Mouse (Mus musculus) CD4-positive helper T cell, adult 2 months (primary cell): ENCODE data around the gene Mllt6.
"Not testable (repeated sequence)": the region's sequence is repeated elsewhere in the genome, so short reads cannot be mapped to it uniquely, and the experiment has no call there.

Source experiments
- DNase-seq: peaks from one replicate; pipeline ENCODE4 v3.0.0-alpha.2; 2012; ENCODE audit warnings: low read depth, missing footprints, low spot score

Mllt6 gene

DNA sequence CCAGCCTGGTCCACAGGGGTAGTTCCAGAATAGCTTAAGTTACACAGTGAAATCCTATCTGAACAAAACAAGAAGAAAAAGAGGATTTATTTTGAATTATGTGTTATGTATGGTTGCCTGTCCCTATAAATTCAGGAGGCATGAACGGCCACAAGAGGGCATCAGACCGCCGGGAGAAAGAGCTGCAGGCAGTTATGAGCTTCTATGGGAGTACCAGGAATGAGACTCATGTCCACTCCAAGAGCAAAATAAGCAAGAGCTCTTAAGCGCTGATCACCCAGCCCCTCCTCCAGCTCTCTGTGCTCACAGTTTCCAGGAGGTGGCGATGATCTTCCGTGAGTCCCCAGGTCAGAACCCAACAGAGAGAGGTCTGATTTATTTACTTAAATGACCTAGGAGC, 18.4 kb upstream of the Mllt6 start:
- DNase-seq: peak; percentile 77

DNA sequence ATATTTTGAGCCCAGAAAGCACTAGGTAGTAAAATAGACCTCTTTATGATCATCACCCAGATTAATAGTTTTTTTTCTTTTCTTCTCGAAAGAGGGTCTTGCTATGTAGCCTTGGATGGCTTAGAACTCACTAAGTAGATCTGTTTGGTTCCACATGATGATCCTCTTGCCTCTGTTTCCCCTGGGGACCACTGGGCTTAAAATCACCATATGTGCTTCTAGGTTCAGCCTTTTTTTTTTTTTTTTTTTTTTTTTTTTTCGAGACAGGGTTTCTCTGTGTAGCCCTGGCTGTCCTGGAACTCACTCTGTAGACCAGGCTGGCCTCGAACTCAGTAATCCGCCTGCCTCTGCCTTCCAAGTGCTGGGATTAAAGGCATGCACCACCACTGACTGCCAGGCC, 14.7 kb upstream of the Mllt6 start:
- not testable (repeated sequence) for DNase-seq

DNA sequence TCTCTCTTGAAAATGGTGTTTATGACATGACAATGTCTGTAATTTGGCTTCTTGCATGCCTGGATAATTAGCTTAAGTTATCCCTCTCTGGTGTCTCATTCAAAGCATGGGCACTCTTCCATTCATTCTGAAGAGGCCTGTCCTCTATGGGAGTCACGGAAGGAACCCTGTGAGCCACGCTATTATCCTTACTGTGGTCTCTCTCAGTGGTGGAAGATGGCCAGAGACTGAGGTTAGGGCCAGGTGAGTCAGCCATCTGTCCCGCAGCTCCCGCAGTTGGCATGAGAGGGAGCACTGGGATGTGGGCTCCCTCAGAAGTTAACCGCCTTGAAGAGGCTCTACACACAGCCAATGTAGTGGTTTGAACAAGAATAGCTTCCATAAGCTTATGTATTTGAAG, 12.9 kb upstream of the Mllt6 start:
- DNase-seq: no peak

DNA sequence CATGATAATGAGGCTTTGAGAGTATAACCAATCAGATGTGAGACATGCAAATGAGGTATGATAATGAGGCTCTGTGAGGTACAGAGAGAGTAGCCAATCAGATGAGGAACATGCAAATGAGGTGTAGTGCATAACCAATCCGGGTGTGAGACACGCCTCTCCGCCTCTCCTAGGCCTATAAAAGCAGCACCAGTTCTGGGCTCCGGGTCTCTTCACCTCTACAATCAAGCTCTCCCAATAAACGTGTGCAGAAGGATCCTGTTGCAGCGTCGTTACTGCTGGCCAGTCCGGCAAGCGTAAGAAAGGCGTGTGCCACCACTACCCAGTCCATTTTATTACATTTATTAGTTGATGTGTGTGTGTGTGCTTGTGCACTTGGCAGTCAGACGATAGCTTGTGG, 9.8 kb upstream of the Mllt6 start:
- DNase-seq: not testable (repeated sequence)

DNA sequence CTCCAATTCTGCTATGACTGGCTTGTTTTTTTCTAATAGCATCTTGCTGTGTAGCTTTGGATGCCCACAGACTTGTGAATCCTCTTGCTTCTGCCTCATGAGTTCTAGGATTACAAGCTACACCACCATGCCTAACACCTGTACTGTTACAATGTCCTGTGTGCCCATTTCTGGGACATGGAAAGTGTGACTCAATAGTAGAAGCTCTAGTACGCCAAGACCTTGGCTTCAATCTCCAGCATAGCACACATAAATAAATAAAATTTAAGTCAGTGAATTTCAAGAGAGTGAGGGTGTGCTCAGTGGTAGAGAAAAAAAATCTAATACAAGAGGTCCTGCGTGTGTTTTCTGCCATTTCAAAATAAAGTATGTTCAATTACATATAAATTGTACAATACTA, 9.0 kb upstream of the Mllt6 start:
- DNase-seq: no peak

GRCm38 (mm10) chr11:97656269-97656971, 6.8 kb upstream of the Mllt6 start:
- DNase-seq: no peak

DNA sequence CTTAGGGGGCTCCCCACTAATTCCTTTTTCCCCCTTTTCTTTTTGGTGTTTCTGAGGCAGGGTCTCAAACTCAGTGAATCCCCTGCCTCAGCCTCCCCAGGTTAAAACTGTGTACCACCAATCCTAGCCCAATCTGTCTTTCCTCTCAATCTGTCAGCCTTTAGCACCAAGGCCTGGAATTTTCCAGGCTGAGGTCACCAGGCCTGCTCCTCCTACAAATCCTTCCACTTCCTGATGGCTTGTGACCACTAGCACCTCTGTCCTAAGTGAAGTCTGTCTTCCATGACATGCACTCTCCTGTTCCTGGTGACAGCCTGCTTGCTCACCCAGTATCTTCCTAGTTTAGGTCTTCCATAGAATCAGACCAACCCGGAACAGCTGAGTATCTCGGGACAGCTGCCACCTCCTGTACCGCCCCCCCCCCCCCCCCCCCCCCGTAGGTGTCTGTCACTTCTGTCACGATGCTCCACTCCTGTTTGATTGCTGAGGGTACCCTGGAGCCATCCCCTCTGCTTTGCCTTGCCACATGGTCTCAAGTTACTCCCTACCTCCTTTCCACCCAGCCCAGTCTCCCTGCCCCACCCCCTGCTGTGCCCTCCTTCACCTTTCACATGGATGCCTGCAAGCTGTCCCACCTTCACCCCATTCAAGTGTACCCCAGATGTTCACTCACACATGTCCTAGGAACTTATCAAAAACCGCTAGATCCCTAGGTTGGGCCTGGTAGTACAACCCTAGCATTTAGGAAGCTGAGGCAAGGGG, 5.8 kb upstream of the Mllt6 start:
- DNase-seq: no peak

DNA sequence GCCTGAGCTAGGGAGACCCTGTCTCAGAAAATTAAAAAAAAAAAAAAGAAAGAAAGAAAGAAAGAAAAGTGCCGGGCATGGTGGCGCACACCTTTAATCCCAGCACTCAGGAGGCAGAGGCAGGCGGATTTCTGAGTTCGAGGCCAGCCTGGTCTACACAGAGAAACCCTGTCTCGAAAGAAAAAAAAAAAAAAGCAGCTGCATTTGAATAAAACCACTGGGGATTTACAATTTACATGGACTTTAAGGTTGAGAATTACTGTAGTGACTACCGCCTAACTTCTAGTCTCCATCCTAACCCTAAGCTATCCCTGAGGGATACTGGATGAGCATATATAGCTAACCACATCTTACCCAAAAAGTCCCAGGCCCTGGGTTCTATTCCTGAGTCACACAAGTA, 5.2 kb upstream of the Mllt6 start:
- DNase-seq: not testable (repeated sequence)

GRCm38 (mm10) chr11:97658751-97659266, 4.4 kb upstream of the Mllt6 start:
- no peak for DNase-seq

DNA sequence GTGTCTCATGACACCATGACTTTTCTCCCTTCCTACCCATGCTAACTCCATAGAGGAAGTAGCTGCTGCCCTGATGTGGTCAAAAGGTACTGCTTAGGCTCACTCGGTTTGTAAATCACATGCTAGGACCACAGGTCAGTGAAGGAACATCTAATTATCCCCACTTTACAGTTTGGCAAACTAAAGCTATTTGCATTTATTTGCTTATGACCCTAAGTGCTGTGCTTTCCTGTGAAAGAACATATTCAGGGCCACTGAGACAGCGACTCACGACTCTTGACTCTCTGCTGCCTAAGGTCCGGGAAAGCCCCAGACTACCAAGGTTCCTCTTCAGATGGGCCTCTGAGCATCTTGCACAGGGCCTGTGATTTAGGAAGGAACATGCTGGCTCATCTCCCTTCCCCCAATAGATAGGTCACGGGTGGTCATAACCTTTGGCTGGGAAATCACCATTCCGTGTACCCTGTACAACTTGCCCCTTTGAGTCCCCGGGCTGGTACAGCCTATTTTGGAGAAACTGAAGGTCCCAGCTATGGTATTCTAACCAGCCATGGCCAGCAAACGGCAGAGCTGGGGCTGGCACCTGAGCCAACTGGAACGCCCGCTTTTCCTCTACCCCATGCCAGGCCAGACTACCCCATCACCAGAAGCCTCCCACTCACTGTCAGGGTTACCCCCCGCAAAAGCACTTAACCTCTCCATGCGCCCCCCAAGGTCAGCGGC, 3.8 kb upstream of the Mllt6 start:
- DNase-seq: peak; percentile 79

DNA sequence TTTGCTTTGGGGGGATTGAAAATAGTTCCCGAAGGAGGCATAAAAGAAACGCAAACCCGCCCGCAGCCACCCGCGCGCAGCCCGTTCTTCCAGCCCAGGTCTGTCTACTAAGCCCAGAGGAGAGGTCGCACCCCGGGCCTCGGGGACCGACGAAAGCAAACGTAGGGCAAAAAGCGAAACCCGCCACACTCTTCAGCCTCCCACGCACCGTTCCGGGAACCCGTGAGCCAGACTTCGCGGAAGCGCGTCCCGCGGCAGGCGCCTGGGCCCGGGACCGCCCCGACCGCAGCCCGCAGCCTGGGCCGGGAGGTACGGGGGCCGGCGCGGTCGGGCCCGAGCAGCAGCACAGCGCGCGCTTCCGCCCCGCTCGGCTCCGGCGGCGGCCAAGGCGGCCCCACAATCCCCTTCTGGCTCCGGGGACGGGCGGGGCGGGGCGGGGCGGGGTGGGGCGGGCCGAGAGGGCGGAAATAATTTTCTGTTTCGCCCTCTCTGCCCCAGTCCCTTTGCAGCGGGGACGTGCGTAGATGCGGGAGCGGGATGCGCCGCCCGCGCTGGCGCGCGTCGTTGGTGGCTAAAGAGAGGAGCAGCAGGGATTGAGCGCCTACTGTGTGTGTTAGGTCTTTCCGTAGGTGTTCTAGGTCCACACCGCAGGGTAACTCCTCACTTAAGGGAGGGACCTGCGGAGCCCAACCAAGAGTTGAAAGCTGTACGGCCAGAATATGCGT, 3.1 kb upstream of the Mllt6 start:
- peak; percentile 89 for DNase-seq

- DNase-seq: no peak
These were observed 2.2 kb upstream of the Mllt6 start for GRCm38 (mm10) chr11:97660734-97661647.

- DNase-seq: peak; percentile 77
These were observed 1.5 kb upstream of the Mllt6 start for GRCm38 (mm10) chr11:97661648-97662133.

DNA sequence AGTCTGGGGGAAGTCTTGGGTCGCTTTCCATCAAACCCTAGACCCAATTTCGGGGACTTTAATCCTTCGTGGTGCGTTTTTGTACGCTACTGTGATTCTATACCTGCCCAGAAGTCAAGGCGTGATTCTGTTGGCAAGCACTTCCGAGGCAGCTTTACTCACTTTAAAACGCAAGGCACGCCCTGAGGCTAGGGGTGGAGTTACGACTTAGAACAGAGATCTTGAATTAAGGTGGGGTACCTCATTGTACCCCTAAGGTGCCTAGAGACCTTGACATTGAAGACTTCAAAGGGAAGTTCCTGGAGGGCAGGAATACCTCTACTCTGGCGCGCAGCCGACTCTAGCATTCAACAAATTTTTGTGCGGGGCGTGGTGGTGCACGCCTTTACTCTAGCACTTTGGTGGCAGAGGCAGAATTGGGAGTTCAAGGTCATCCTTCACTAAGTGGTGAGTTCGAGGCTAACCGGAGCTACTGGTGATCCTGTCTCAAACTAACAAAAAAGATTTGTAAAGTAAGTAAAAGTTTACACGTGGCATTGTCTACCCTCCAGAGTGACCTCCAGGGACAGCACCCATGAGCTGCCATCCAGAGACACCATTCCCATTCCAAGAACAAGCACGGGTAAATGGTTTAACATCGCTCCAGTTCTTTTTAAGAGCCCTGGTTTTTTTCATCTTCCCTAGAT, 864 bp upstream of the Mllt6 start:
- DNase-seq: peak; percentile 87

GRCm38 (mm10) chr11:97663528-97664338, 519 bp downstream of the Mllt6 start:
- peak; percentile 50 for DNase-seq

- no peak for DNase-seq
These were observed 1.1 kb downstream of the Mllt6 start for GRCm38 (mm10) chr11:97664339-97664665.

GRCm38 (mm10) chr11:97664771-97665240, 1.6 kb downstream of the Mllt6 start:
- DNase-seq: peak; percentile 68

- DNase-seq: no peak
These were observed 2.2 kb downstream of the Mllt6 start for GRCm38 (mm10) chr11:97665431-97665830.

- DNase-seq: peak; percentile 27
These were observed 3.0 kb downstream of the Mllt6 start for GRCm38 (mm10) chr11:97666221-97666620.
